Mouse (Mus musculus) kidney, adult 2 months (tissue): Measurements from ENCODE around the gene Rasl2-9. TPM values are rescaled to one million over a fixed set of nuclear protein-coding genes. Genes with fewer than 3 reads are reported as not detected.

Experiments
- DNase-seq: peaks from one replicate; pipeline ENCODE4 v3.0.0; 2021
- H3K27ac ChIP-seq: fragments of 200-500 bp; 2 replicates; pipeline ENCODE4 v1.5.1; 2012; ENCODE audit warnings: low read depth, low read length, control low read depth, inconsistent platforms; ENCODE audit not compliant: insufficient read depth
- H3K27me3 ChIP-seq: fragments of 200-500 bp; replicated peaks from 2 replicates; pipeline ENCODE4 v1.6.1; 2012; ENCODE audit warnings: mild to moderate bottlenecking, moderate library complexity, low read length, inconsistent platforms; ENCODE audit not compliant: control insufficient read depth, insufficient read depth
- H3K36me3 ChIP-seq: fragments of 200-500 bp; 2 replicates; pipeline ENCODE4 v1.6.1; 2012; ENCODE audit warnings: mild to moderate bottlenecking, moderate library complexity, low read length, inconsistent platforms; ENCODE audit not compliant: control insufficient read depth, insufficient read depth
- H3K4me1 ChIP-seq: fragments of 200-500 bp; 2 replicates; pipeline ENCODE4 v1.6.1; 2011; ENCODE audit warnings: low read length; ENCODE audit not compliant: control insufficient read depth, insufficient read depth
- H3K4me3 ChIP-seq: fragments of 200-500 bp; 2 replicates; pipeline ENCODE4 v1.5.1; 2011; ENCODE audit warnings: mild to moderate bottlenecking, low read depth, low read length, control low read depth; ENCODE audit not compliant: insufficient read depth
- CTCF ChIP-seq: fragments of 200-500 bp; conservative IDR thresholded peaks from 2 replicates; pipeline ENCODE4 v1.5.1; 2011; ENCODE audit warnings: low read depth, mild to moderate bottlenecking, control low read depth, low read length, moderate library complexity, mixed read lengths; ENCODE audit not compliant: insufficient read depth, insufficient read length
- POLR2A ChIP-seq: fragments of 200-500 bp; IDR thresholded peaks from one replicate; pipeline ENCODE4 v1.6.1; 2011; ENCODE audit warnings: low read depth, low read length, control low read depth
- WGBS: fragments of 180-500 bp; shearing (Covaris S2); methylation state at CpG from one replicate; pipeline ENCODE4 v1.1.7; 2018; 5-methylcytosine and 5-hydroxymethylcytosine counted together
- polyA plus RNA-seq: library from polyadenylated mRNA; depleted of rRNA; stranded (reverse); fragments of >200 nt; gene quantifications from 2 replicates; pipeline ENCODE4 v1.2.3, GENCODE M21; 2012

Gene Rasl2-9
- polyA plus RNA-seq, 1 experiment, result 3.5 TPM

DNA sequence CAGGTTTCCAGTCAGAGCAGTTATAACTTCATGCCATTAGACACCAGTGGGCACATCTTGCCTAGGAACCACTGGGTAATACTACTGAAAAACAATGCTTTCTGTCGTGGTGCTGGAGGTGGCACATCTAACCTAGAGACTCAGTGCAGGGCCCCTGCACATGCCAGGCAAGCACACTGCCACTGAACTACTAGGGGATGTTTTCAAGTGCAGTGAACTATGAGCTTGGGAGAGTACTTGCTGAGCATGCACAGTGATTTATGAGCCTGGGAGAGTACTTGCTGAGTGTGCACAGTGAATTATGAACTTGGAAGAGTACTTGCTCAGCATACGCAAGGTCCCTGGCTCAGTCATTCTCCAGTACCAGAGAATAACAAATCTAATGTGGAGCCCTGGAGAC is 23.2 kb downstream of the Rasl2-9 start:
- peak; percentile 68 for DNase-seq
- no peaks in the 10 kb centered on the region for H3K4me1 ChIP-seq
- H3K27me3 ChIP-seq, result no peaks in the 10 kb centered on the region
- H3K36me3 ChIP-seq, result 0 out of 2 replicates have a peak, but pooled peaks cover under 1% of the 10 kb centered on the region
- 61% methylated on average over 2 of the region's 2 CpGs for WGBS
- no peak overlapping the region for H3K27ac ChIP-seq
- no peak overlapping the region for H3K4me3 ChIP-seq
- TF ChIP-seq POLR2A, result no peak
- no peak for TF ChIP-seq CTCF

DNA sequence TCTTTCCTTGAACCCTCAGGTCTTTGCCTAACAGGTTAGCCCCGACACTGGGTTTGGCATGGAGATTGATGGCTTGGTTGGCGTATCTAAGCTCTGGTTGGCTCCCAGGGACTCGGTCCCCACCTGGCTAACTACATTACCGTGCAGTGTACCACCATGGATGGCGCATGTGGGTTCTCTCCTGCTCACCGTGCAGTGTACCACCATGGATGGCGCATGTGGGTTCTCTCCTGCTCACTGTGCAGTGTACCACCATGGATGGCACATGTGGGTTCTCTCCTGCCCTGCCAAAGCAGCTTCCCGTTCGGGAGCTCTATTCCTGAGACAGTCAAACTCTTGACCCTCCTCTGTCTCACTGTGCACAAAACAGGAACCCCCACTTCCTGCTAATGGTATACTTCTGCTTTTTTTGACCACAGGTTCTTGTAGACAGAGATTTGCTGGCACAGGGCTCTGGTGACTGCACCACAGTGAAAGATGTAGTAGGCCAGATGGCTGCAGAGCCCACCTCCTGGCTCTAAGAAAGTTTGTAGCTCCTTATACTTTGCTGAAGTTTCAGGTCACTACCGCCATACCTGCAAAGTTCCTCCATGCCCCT is 24.6 kb downstream of the Rasl2-9 start:
- Histone ChIP-seq H3K27ac (no peak overlapping the region), H3K4me3 (no peak overlapping the region), H3K4me1 (no peaks in the 10 kb centered on the region), H3K36me3 (peaks cover 2% of the 10 kb centered on the region; the same call in 1 of the 2 replicates), H3K27me3 (no peaks in the 10 kb centered on the region)
- DNase-seq, result peak; percentile 27
- 80% methylated on average over 10 of the region's 10 CpGs for WGBS
- TF ChIP-seq CTCF, result no peak
- no peak for TF ChIP-seq POLR2A

DNA sequence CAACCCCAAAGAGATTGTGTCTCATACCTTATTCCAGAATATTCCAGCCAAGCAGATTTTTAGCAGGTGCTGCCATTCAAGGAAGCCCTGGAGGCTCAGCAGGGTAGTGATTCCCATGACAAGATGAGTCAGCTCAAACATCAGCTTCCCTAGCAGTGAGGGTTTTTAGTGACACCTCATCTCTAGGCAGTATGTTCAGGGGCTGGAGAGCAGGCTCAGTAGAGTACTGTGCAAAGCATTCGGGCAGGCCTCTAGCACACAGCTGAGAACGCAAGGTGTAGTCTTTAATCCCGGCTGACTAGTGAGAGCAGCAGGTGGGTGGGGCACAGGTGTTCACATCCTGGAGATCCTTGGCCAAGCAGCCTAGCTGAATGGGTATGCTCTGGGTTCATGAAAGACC is 26.0 kb downstream of the Rasl2-9 start:
- Histone ChIP-seq H3K4me1 (no peaks in the 10 kb centered on the region), H3K36me3 (peaks cover 4% of the 10 kb centered on the region), H3K27me3 (no peaks in the 10 kb centered on the region), H3K27ac (no peak overlapping the region), H3K4me3 (no peak overlapping the region)
- DNase-seq, result no peak
- 87% methylated on average over 3 of the region's 3 CpGs for WGBS
- TF ChIP-seq CTCF (no peak), POLR2A (no peak)

DNA sequence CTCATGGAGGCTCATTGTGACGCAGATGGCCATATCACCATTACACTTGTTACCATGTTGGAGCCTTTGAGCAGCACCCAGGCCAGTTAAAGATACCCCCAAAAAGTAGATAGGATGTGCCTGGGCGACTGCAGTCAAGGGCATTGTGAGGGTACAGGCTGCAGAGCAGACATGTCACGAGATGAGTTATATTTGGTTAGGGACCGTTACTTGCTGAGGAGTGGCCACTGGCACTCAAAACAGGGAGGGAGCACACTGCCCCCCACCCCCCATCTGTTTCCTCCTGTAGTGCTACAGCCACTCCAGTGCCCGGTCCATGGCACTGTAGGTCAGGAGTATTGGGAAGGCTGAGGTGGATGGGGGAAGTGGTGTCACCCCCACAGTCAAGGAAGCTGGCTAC is 27.0 kb downstream of the Rasl2-9 start:
- 89% methylated on average over 5 of the region's 5 CpGs for WGBS
- Histone ChIP-seq H3K27ac (no peak overlapping the region), H3K27me3 (no peaks in the 10 kb centered on the region), H3K4me3 (no peak overlapping the region), H3K4me1 (no peaks in the 10 kb centered on the region), H3K36me3 (peaks cover 4% of the 10 kb centered on the region)
- no peak for TF ChIP-seq CTCF
- TF ChIP-seq POLR2A, result no peak
- no peak for DNase-seq

DNA sequence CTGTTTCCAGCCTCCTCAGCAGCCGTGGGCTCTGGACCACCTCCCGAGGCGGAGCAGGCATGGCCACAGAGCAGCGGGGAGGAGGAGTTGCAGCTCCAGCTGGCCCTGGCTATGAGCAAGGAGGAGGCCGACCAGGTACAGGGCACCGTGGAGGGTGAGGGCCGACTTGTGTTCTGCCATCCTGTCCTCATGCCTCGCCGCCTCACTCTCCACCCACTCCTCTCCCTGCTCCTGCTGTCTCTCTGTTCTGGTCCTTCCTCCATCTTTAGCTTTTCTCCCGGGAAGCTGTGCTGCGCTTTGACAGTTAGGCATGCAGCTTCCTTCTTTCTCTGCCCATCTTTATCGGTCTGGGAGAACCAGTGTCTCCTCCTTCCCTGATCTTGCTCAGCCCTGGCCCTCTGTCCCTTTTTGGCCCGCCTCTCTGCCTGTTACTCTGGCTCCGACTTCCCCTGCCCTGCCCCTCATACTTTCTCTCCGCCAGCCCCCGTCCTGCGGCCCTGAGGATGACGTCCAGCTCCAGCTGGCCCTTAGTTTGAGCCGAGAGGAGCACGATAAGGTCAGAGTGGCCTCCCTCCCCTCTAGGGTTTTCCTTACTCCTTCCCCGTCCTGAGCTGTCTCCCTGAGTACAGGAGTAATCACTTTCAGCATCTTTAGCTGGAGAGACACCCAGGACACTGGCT is 32.8 kb downstream of the Rasl2-9 start:
- WGBS, result 69% methylated on average over 21 of the region's 21 CpGs
- no peak for DNase-seq
- H3K4me3 ChIP-seq, result no peak overlapping the region
- H3K36me3 ChIP-seq, result peaks cover 4% of the 10 kb centered on the region
- no peak overlapping the region for H3K27ac ChIP-seq
- peaks cover 16% of the 10 kb centered on the region for H3K4me1 ChIP-seq
- H3K27me3 ChIP-seq, result no peaks in the 10 kb centered on the region
- TF ChIP-seq CTCF (no peak), POLR2A (no peak)

DNA sequence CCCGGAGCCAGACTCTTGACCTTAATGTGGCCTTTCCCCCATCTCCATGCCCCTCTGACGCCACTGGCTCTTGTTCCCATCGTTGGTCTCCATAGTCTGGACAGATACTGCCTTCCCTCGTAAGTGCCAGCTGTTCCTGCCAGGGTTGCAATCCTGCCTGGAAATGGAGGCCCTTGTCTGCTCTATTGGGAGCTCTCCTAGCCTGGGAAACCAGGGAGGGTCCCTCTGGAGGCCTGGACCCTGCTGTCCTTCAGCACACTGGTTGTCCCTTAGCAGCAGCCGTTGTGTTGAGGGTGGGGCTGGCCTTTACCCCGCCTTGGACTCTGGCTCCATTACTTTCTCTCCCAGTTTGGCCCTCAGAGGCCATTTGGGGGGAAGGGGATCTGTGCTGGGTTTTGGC is 33.4 kb downstream of the Rasl2-9 start:
- DNase-seq, result no peak
- H3K27me3 ChIP-seq, result no peaks in the 10 kb centered on the region
- H3K4me1 ChIP-seq, result peaks cover 21% of the 10 kb centered on the region
- peaks cover 2% of the 10 kb centered on the region for H3K36me3 ChIP-seq
- WGBS, result 61% methylated on average over 6 of the region's 6 CpGs
- TF ChIP-seq POLR2A (no peak), CTCF (no peak)
- no peak overlapping the region for H3K4me3 ChIP-seq
- no peak overlapping the region for H3K27ac ChIP-seq

DNA sequence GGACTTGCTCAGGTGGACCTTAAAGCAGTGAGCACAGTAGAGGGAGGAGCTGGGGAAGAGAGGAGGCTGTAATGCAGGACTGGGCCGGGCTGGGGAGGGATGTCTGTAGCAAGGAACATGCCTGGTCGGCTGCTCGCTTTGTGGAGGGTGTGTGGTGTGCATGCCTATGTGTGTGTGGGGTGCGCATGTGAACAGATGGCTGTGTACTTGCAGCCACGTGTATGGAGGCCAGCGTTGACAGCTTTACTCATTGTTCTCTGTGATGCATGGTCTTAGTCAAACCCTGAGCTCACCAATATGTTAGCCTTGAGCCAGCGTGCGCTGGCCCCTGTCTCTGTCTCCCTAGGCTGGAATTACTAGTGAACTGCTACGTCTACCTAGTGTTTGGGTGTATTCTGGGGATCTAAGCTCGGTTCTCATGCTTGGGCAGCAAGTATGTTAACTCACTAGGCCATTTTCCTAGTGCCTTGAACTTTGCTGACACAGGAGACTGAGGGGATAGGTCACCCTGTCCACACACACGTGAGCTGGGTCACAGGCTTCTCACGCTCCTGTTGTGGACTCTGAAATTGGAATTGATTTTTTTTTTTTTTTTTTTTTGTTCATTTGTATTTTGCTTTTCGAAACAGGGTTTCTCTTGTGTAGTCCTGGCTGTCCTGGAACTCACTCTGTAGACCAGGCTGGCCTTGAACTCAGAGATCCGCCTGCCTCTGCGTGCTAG is 34.6 kb downstream of the Rasl2-9 start:
- Histone ChIP-seq H3K4me3 (no peak overlapping the region), H3K27ac (no peak overlapping the region), H3K36me3 (peaks cover 2% of the 10 kb centered on the region; the same call in 1 of the 2 replicates), H3K4me1 (peaks cover 23% of the 10 kb centered on the region), H3K27me3 (no peaks in the 10 kb centered on the region)
- TF ChIP-seq CTCF, result no peak
- no peak for TF ChIP-seq POLR2A
- WGBS, result 78% methylated on average over 15 of the region's 15 CpGs
- no peak for DNase-seq
